Mouse (Mus musculus): ENCODE results near the gene 1700122O11Rik. TPM values are rescaled to one million over a fixed set of nuclear protein-coding genes. Genes with fewer than 3 reads are reported as not detected.

Gene 1700122O11Rik
- polyA plus RNA-seq, 1 experiment: not detected

- no peak for DNase-seq (ENCODE audit: low read depth, low spot score)
- WGBS: 46% methylated on average over 10 of the region's 10 CpGs
Measured at GRCm38 (mm10) chr17:47990392-47991123, 47.5 kb downstream of the 1700122O11Rik start.

GRCm38 (mm10) chr17:47989951-47990378 is 48.1 kb downstream of the 1700122O11Rik start:
- 17% methylated on average over 8 of the region's 8 CpGs for WGBS
- DNase-seq (ENCODE audit: low read depth, low spot score): no peak

GRCm38 (mm10) chr17:47988811-47989210 is 49.3 kb downstream of the 1700122O11Rik start:
- no peak for DNase-seq (ENCODE audit: low read depth, low spot score)
- WGBS: 45% methylated on average over 8 of the region's 8 CpGs

GRCm38 (mm10) chr17:47988074-47988473 is 50.0 kb downstream of the 1700122O11Rik start:
- DNase-seq (ENCODE audit: low read depth, low spot score): no peak

More at GRCm38 (mm10) chr17:47988074-47988473, 50.0 kb downstream of the 1700122O11Rik start:
- WGBS: 41% methylated on average over 8 of the region's 8 CpGs

Other genes with a start within 250 kb of the 1700122O11Rik start
- gene Mdfi, start 203.6 kb downstream of the 1700122O11Rik start, polyA plus RNA-seq (2012; rRNA removed): 4.3 and 4.6 TPM in 2 replicates
- 46.2 and 62.4 TPM in 2 replicates for gene Foxp4, start 113.6 kb downstream of the 1700122O11Rik start, polyA plus RNA-seq (2012; rRNA removed)
- gene 1700067P10Rik, start 51.0 kb upstream of the 1700122O11Rik start, polyA plus RNA-seq (2012; rRNA removed): not detected in 2 replicates
- 0.07 and 0.23 TPM in 2 replicates for gene 9830107B12Rik, start 108.0 kb upstream of the 1700122O11Rik start, polyA plus RNA-seq (2012; rRNA removed)
- gene A530064D06Rik, start 129.0 kb upstream of the 1700122O11Rik start, polyA plus RNA-seq (2012; rRNA removed): 0.38 and 0.46 TPM in 2 replicates
- 0.21 and 0.37 TPM in 2 replicates for gene Trem1, start 194.5 kb upstream of the 1700122O11Rik start, polyA plus RNA-seq (2012; rRNA removed)
- 0.11 TPM in 1 of 2 replicates, not detected in the other for gene Trem3, start 209.5 kb upstream of the 1700122O11Rik start, polyA plus RNA-seq (2012; rRNA removed)
- 1.7 and 2.8 TPM in 2 replicates for gene Treml4, start 226.0 kb upstream of the 1700122O11Rik start, polyA plus RNA-seq (2012; rRNA removed)